Mouse (Mus musculus): ENCODE results near the gene Spef1.
A peak's percentile ranks its signal among the peaks of the same experiment; 100 is the strongest.

Spef1 gene

DNA sequence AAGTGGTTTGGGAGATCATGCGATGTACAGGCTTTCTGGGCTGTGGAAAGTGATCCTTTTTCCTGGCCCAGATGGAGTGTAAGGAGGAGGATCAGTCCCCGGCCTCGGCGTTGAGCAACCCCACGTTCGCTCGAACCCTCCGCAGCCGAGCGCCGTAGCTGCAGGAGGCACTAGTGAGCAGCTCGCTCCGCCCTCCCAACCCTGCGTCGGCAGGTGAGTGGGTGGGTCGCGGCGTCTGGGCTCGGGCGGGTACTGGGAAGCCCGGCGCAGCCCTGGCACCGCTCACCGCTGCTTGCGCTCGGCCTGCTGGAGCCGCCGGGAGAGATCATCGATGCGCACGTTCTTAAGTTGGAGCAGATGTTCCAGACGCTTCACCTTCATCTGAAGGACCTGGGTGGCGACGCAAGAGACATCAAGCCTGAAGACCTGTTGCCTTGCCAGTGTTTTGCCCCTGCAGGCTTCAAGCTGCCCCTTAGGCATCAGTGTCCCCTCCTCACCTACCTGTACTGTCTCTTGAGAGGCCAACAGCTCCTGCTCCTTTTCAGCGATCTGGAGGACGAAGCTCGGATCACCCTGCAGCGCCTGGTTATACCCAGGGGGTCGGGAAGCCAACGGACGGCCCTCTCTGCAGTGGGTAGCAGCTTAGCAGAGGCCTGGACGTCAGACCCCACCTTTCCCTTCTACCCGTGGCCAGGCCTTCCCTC, 15.5 kb downstream of the Spef1 start:
- DNase-seq = peak; percentile 62 to 63

DNA sequence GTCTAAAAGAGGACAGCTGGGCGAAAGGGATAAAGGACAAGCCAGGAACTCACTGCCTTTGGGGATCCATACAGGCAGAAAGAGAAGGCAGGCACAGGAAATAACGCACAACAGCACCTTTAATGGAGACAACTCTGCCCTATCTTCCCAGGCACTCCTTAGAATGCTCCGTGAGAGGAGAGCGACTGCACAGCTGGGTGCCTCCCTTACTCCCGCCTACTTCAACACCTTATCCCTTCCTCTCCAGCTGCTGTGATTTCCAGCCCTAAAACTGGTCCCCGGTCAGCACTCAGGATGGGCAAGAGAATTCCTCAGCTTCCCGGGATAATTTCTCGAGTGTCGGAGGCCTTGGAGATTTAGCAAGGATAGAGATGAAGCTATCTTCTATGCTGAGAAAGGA, 16.1 kb downstream of the Spef1 start:
- DNase-seq = no peak

DNA sequence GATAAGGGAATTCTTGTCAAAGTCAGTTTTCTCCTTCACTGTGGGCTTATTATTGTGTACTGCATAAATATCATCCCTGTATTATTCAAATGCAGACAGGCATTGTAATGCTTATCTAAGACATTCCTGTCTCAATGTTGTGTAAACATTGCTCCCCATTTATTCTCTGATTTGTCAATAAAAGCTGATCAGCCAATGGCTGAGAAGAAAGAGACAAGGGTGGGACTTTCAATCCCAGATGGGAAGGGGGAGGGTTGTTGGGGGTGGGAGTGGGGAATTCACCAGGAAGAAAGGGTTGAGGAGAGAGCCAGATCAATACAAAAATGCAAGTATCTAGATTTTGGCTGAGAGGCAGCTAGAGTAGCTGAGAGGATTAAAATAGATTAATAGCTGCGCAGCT, 18.2 kb downstream of the Spef1 start:
- DNase-seq = no peak

DNA sequence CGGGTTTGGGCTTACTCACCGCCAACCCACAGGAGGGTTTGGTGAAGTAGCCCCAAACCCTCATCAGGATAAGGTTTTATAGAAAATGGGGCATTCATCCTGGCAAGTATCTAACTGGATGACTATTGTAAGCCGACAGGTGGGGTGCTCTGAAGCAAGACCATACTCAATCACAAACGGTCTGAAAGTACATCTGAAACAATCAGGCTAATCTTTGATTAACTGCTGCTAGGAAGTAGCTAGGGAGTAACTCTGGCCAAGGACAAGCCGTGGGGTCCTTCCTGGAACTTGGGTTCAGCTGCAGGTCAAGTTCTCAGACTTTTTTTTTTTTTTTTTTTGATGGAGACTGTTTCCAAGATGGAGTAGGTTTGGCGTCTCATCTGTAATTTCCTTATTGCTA, 19.1 kb downstream of the Spef1 start:
- DNase-seq = no peak

DNA sequence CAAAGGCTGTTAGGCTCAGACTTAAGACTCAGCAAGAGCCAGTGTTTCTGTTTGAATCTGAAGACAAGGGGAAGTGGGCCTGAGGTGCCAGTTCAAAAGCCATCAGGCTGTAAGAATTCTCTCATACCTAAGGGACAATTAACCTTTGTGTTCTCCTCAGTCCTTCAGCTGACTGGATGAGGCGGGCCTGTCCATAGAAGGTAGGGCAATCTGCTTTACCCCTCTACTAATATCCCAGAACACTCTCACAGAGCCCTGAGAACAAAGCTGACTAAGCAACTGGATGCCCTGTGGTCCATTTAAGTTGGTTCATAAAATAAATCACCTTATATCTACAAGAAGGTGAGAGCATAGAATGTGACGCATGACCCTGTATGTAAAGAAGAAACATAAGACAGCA, 20.9 kb downstream of the Spef1 start:
- DNase-seq = no peak

DNA sequence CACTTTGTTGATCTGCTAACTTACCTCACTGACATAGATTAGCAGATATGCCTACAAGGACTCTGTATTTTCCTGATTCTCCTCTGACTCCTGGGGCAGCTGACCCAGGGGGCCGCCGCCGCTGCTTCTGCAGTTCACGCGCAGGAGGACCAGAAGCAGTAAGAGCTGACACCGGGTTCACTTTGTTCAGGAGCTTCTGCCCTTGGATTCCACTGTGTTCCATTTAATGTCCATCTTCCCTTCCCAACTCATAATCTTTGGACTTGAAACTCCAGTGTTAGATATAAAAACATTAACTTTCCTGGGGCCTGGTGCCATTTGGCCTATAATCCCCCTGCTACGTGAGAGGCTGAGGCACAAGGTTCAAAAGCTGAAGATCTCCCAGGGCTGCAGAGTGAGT, 23.2 kb downstream of the Spef1 start:
- DNase-seq = no peak

DNA sequence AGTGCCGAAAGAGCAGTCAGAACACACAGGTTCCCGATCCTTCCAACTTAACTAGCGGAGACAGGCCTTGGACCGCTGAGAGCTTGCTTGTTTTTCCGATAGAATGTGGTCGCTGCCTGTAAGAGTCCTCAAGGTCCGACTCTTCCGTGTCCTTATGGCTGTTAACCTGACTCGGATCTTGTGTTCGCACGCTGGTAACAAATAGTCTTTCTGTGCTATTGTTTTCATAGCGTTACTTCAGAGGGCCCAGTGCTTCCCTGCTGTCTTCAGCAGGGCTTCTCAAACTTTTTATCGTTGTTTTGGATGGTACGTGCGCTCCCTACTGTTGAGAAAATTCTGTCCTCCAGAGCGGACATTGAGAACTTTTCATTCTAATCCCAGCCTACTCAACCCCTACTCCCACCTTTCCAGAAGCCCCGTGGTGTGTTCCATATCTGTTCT, 26.4 kb downstream of the Spef1 start:
- DNase-seq = no peak

DNA sequence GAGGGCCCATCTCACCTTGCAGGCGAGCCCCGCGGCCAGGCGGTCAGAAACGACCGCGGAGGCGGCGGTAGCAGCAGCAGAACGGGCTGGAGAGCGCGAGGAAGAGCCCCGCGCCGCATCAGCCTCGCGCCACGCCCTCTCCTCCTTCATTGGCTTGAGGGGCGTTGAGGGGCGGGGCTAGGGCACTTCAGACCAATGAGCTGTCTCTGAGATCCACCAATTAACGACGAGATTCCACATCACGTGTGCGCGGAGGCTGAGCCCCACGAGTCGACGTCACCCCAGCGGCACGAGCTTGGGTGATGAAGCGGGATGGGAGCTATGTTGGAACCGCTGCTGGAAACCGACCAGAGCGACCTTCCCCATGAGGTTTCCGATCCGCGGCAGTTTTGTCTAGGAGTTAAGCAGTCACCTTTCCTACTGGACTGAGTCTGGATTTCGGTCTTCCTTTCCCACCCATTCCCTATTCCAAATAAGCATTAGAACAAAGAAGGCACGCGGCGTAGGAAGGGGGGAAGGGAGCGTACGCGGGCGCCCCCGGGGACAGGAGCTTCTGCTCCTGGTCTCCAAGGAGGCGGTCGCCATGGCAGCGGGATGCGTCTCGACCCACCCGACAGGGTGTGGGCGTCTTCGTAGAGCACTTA, 27.0 kb downstream of the Spef1 start, which contains the start of gene 1700037H04Rik:
Gene 1700037H04Rik, minus strand, starts transcription at position 144 of the 644 bp plus-strand sequence.
- DNase-seq = peak; percentile 94 to 96

DNA sequence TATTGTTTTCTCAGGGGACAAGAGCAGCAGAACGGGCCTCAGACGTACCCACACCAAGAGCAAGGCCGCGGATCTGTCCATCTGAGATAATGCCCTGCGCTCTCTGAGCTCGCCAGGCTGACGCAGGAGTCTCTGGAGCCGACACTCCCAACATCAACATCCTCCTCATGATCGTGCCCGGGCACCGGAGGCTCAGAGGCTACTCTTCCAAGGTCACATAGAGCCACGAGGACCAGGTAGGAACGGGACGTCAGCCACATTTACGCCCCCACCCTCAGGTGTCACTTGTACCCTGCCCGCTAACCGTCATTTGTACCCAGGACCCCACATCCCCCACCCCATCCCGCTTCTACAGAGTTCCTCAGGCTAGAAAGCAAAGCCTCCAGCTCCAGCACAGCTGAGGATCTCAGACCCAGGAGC, 27.6 kb downstream of the Spef1 start:
- no peak for DNase-seq

DNA sequence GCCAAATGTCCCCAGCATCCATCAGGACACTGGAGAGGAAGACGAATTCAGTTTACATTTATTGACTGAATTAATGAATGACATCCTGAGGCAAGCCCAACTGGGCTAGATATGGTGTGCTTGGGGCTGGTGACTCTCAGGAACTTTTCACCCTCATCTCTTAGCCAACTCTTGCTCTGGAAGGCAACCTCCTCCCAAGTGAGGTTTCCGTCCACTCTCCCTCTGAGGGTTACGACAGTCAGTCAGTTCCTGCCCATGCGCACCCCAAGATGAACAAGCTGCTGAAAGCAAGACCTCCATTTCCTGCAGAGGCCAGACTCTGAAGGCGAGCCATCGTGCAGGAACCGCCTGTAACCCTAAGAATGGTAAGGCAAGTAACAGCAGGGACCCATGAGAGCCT, 30.1 kb downstream of the Spef1 start:
- no peak for DNase-seq

DNA sequence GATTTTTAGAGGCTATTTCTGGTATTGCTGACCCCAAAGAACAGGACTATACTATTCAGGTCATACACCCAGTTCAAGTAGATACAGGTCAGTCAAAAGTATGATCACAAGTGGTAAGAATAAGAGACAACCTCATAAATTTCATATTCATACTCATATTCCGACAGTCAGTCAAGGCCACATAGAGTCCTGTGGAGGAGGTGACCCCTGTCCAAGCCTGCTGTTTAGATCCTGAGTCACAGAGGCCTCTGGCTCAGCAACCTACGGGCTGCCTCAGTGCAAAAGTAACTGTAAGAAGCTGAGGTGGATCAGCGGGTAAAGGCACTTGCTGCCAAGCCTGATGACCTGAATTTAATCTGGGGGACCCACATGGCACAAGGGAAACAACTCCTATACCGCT, 33.0 kb downstream of the Spef1 start:
- DNase-seq = no peak

DNA sequence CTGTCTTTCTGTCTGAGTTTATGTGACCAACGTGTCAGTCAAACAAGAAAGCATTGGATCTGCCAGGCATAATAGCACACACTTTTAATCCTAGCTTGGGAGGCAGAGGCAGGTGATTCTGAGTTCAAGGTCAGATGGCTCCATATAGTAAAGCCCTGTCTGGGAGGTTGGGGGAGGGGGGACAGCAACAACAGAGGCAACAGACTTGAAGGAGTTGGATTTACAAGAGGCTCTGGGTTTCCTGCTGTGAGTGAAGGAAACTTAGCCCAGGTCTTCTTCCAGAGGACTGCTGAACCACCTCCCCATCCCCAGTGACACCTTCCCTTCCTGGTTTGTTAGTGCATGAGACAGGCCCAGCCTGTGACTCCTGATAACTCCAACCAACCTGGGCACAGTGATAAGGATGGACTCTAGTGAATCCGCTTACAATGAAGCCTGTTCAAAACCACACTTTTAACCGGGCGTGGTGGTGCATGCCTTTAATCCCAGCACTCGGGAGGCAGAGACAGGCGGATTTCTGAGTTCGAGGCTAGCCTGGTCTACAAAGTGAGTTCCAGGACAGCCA, 34.8 kb downstream of the Spef1 start:
- DNase-seq = no peak

DNA sequence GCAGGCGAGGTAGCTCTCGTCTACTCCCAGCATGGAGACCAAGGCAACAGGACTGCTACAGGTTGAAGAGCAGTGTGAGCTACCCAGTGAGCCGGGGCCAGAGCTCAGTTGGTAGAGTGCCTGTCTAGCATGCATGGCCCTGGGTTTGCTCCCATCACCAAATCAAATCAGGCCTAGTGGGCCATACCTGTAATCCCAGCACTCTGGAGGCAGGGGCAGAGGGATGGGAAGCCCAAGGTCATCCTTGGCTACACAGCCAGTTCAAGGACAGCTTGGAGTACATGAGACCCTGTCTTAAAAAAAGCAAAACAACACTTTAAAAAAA, 37.9 kb downstream of the Spef1 start:
- DNase-seq = no peak

DNA sequence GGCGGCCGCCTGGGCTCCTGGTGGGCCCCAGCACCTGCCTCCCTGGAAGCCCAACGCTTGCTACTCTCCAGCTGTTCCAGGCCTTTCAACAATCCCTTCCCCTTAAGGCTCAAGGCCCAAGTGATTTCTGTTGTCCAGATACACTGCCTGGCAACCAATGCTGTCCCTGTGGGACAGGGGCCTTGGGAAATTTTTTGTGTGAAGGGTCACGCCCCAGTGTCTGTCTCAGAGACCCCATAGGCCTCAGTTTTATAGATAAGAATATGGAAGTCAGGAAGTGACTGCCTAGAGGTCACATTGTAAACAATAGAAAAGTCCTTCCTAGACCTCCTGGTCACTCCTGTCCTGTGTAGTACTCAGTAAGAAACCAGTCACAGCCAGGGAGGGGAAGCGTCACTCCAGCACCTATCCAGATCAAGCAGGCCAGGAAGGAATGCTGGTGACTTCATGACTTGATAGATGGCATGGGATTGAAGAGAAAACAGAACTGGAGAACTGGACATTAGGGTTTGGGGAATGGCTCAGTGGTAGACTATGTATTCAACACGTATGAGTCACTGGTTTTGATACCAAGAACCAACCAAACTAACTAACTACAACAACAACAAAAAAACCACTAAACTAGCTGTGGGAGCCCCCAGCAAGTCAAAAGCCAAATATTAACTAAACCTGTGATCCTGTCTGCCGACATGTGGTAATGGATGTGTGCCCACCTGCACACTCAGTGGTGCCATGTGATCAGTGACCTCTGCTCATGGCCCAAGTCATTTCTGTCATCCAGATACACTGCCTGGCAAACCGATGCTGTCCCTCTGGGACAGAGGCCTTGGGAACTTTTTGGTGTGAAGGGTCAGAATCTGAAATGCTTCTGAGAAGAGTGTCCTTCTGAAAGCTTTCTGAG, 38.5 kb downstream of the Spef1 start:
- DNase-seq = no peak

DNA sequence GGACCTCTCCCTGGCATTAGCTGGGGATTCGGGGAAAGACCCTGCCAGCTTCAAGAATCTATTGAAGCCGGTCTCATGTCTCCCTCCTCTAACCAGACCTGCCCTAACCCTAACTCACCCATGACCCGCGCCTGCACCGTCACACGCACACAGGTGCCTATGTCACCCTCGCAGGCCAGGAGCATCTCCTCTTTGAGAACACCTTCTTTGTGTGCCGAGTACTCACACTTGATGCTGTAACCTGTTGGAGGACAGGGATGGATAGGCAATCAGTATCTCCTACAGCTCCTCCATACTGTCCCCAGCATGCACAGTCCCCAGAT, 40.1 kb downstream of the Spef1 start:
- DNase-seq = no peak

DNA sequence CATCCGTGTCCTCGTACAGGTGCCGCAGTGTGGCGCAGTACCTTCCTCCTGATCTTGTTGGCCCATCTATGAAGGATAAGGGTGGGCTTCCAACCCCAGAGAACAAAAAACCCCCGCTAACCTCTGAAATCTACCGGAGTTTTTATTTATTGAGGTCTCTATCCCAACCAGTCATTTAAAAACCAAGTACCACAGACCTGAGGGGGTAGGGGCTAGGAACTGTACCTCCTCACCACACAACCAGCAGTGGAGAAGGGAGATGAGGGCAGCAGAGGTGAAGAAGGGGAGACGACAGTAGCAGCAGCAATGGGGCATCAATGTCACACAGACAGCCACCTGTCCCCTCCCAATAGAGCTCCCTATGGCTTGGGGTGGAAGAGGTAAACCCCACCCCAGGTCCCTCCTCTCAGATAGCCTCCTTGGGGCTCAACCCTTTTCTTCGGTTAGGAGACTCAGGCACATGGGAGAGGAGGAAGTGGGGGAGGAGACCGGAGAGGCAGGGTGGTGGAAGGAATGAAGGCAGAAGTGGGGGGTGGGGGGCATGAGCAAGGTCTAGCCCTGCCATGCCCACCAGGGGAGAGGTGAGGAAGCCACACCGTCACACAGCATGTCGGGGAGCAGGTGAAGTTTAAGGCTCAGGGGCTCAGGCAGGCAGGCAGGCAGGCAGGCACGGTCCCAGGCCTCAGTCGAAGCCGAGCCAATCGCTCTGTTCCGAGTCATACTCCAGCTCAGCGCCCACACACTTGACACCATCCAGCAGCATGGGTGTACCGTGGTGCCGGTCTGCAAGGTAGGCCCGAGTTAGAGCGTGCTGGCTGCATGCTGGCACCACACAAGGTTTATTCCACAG, 40.7 kb downstream of the Spef1 start:
- DNase-seq = no peak

DNA sequence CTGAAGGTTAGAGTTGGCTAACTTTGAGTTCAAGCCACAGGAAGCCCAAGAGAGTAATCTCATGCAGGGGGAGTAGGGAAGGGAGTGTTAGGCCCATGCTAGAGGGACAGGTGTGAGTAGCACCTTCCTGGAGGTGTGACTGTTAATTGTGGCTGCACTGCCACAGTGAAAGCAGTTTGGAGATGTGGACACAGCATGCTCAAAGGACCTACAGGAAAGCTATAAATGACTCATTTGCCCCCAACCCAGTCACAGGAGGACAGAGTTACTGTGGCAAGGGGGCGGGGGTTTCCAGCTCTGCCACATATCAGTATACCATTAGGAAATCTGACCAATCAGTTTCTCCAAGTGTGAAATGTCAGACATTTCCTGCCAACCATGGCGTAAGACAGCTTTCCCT, 41.5 kb downstream of the Spef1 start:
- no peak for DNase-seq

DNA sequence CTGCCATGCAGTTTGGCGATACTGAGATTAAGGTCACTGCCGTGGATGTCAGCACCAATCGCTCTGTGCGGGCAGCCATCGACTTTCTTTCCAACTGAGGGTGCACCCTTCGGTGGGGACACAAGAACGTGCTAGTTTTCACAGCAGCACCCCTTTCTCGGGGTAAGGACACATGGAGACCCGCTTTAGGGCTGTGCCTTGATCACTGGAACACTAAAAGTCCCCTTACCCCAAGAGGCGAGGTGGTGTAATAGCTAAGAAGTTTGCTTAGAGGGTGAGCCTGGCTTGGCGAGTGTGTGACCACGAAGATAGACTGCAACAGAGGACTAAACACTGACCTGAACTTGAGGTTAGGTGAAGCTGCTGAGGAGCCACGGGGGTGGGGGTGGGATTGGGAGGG, 42.0 kb downstream of the Spef1 start:
- no peak for DNase-seq

DNA sequence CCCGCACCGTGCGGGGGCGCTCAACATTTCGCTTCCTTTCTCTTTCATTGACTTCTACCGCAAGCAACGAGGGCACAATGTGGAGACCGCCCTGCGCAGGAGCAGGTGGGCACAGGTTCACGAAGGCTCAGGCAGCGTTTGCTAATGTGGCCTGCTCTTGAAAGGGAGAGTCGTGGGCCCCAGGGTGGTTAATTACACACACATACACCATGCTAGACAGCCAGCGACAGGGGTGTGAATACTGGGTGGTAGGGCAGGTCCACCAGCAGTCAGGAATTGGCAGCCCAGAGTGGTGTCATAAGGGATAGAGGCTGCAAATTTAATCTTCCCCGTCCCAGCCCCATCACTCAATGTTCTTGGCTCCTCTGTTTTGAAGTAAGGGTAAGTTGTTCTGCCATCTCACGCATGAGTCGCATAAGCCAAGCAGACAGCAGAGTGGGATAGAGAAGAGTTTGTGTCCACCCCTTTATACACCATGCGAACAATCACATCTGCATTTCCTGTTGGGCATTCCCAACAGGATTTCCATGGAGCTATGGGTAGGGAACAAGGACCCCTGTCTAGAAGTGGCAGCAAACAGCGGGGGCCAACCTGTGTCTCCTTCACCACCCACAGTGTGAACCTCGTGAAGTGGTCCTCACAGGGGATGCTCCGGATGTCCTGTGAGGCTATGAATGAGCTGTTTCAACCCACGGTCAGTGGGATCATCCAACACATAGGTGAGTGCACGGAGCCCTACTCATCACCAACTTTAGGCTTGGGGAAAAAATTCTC, 43.9 kb downstream of the Spef1 start:
- DNase-seq = no peak

DNA sequence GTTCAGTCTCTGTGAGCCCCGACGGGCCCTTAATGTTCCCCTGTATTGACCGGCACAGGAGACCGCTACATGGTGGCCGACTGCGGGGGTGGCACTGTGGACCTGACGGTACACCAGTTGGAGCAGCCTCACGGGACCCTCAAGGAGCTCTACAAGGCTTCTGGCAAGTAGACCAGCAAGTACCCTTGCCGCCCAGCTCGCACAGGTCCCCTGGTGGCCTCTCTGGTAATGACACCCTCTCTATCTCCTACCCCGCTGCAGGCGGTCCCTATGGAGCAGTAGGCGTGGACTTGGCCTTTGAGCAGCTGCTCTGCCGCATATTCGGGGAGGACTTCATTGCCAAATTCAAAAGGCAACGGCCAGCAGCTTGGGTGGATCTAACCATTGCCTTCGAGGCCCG, 44.5 kb downstream of the Spef1 start:
- DNase-seq = peak; percentile 70 to 72

DNA sequence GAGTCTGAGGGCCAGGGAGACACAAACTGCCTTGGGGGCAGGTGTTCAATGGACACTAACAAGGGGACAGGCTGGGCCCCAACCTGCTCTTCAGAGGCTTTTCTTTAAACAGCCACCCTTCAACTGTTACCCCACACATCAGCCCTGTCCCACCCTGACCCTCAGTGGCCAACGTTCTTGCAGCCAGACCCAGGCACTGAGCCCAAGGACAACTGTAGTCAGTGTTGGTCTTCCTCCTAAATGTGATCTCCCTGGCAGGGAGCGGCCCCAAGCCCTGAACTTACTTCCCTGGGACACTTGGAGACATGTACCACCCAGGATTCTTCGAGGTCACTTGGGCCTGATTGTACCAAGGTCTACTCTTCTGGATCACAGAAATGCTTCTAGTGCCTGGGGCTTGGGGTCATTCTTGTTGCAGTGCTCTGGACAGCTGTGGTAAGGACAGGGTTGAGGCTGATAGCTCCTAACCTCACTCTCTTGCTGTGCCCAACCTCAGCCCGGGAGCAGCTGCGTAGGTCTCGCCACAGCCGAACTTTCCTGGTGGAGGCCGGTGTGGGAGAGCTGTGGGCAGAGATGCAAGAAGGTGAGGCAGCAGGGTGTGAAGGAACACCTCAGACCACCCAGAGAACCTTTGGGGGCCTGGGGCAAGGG, 45.6 kb downstream of the Spef1 start:
- no peak for DNase-seq
